Mouse (Mus musculus) megakaryocyte, embryonic 14.5 days (primary cell): Measurements from ENCODE around the gene Gusb. TPM values are rescaled to one million over a fixed set of nuclear protein-coding genes. Genes with fewer than 3 reads are reported as not detected.
"Not testable (repeated sequence)": the region's sequence is repeated elsewhere in the genome, so short reads cannot be mapped to it uniquely, and the experiment has no call there.

Source experiments
- H3K27me3 ChIP-seq: replicated peaks from 2 replicates; pipeline ENCODE3; 2012; ENCODE audit warnings: inconsistent platforms
- H3K36me3 ChIP-seq: replicated peaks from 2 replicates; pipeline ENCODE3; 2012; ENCODE audit warnings: low read length, inconsistent platforms, mixed read lengths
- H3K4me1 ChIP-seq: 2 replicates; pipeline ENCODE4 v1.6.1; 2012; ENCODE audit warnings: inconsistent platforms
- H3K4me3 ChIP-seq: replicated peaks from 2 replicates; pipeline ENCODE3; 2012; ENCODE audit warnings: moderate library complexity, mild to moderate bottlenecking, inconsistent platforms
- H3K9me3 ChIP-seq: 2 replicates; pipeline ENCODE4 v1.6.1; 2012; ENCODE audit warnings: inconsistent platforms
- FLI1 ChIP-seq: IDR thresholded peaks from 2 replicates; pipeline ENCODE4 v1.6.1; 2012; ENCODE audit warnings: low read length, inconsistent platforms, mixed read lengths
- GATA1 ChIP-seq: IDR thresholded peaks from 3 replicates; pipeline ENCODE4 v1.6.1; 2012; ENCODE audit warnings: mixed read lengths, low read length, inconsistent platforms, borderline replicate concordance
- polyA plus RNA-seq: library from polyadenylated mRNA; stranded (reverse); fragments of >175 nt; gene quantifications from 2 replicates; pipeline ENCODE4 v1.2.3, GENCODE M21; 2012; ENCODE audit warnings: low replicate concordance; ENCODE audit not compliant: insufficient read depth

Gene Gusb
- polyA plus RNA-seq, 1 experiment, result 20.3 TPM

GRCm38 (mm10) chr5:129947528-129948033 is 55.3 kb downstream of the Gusb start:
- Histone ChIP-seq H3K9me3 (no peaks in the 10 kb centered on the region), H3K27me3 (no peaks in the 10 kb centered on the region), H3K36me3 (peaks cover 26% of the 10 kb centered on the region), H3K4me1 (peaks cover 61% of the 10 kb centered on the region), H3K4me3 (no peak overlapping the region)
- TF ChIP-seq FLI1 (no peak), GATA1 (no peak)

DNA sequence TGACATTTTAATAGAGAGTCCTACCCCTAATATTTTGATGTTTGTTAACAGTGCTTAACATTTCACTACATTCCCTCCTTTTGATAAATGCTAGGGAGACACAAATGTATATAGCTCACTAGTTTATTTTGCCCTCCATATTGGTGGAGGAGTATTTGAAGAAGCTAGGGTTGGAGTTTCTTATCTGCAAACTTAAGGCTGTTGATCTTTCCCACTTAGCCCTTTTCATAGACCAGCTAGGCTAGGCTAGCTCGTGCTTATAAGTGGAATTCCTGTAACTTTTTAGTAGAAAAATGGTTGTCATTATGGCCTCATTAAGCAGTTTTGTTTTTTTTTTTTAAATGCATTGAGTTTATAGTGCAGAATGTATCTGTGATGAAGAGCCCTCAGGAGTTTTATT is 59.4 kb downstream of the Gusb start:
- TF ChIP-seq GATA1, result no peak
- no peak for TF ChIP-seq FLI1
- Histone ChIP-seq H3K4me3 (no peak overlapping the region), H3K36me3 (peaks cover 26% of the 10 kb centered on the region), H3K9me3 (no peaks in the 10 kb centered on the region), H3K27me3 (no peaks in the 10 kb centered on the region), H3K4me1 (peaks cover 55% of the 10 kb centered on the region)

DNA sequence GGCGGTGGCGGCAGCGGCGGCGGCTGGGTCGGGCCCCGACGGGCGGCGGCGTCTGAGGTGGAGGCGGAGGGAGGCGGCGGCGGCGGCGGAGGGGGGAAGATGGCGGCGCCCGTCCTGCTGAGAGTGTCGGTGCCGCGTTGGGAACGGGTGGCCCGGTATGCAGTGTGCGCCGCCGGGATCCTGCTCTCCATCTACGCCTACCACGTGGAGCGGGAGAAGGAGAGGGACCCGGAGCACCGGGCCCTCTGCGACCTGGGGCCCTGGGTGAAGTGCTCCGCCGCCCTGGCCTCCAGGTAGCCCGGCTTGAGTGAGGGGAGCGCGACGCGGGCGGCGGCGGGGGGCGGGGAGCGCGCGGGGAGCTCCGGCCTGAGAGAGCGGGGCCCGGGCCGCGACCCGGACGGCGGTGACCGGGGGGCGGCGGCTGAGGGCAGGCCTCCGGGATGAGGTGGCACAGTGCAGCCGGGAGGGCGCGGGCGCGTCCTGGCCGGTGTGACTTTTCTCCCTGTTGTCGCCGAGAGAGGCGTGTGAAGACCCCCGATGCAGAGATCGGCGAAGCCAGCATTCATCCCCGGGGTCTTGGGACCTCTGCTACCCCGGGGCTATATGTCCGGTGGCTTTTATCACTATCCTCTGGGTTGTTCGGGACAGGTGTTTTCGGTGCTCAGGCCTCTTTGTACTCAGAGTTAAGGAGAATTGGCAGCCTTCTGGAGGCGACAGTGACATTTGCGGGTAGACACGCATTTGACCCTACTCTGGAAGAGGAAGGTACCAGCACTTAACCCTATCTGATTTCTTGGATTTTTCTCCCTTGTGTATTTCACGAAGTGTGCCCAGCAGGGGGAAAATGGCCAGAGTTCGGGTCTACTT is 60.5 kb downstream of the Gusb start:
- H3K4me3 ChIP-seq, result peak overlapping the region; percentile 94
- not testable (repeated sequence) for H3K9me3 ChIP-seq, H3K27me3 ChIP-seq
- H3K4me1 ChIP-seq, result peaks cover 45% of the 10 kb centered on the region; the same call in 1 of the 2 replicates
- H3K36me3 ChIP-seq, result peaks cover 20% of the 10 kb centered on the region

DNA sequence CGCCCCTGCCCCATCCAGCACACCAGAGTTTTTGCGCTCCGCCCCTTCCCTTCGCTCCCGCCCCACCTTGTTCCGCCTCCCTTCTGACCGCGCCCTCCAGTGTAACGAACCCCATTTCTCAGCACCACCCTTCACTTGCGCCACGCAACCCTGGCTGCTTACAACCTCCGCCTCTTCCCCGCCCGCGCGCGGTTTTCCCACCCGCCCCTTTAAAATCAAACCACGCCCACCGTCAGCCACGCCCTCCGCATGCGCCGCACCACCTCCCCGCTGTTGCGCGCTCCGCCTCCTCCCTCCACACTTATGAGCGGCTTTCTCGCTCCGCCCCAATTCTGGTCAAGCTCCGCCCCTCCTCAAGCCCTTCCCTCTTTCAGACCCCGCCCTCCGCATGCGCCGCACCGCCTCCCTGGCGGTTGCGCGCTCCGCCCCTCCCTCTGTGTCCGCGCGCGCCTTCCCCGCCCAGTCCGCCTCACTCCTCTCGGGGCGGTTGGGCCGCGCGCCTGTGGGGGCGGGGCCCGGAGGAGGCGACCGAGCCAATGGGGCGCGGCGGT is 61.3 kb downstream of the Gusb start, which contains the start of gene Vkorc1l1:
Gene Vkorc1l1 (plus strand): TSS at position 476 of the 551 bp plus-strand sequence.
- no peak for TF ChIP-seq FLI1
- TF ChIP-seq GATA1, result no peak
- Histone ChIP-seq H3K4me3 (peak within 1 kb of the TSS; percentile 94), H3K36me3 (peaks cover 13% of the 10 kb centered on the region), H3K27me3 (no peaks in the 10 kb centered on the region), H3K4me1 (peaks cover 40% of the 10 kb centered on the region; the same call in 1 of the 2 replicates), H3K9me3 (no peaks in the 10 kb centered on the region)

DNA sequence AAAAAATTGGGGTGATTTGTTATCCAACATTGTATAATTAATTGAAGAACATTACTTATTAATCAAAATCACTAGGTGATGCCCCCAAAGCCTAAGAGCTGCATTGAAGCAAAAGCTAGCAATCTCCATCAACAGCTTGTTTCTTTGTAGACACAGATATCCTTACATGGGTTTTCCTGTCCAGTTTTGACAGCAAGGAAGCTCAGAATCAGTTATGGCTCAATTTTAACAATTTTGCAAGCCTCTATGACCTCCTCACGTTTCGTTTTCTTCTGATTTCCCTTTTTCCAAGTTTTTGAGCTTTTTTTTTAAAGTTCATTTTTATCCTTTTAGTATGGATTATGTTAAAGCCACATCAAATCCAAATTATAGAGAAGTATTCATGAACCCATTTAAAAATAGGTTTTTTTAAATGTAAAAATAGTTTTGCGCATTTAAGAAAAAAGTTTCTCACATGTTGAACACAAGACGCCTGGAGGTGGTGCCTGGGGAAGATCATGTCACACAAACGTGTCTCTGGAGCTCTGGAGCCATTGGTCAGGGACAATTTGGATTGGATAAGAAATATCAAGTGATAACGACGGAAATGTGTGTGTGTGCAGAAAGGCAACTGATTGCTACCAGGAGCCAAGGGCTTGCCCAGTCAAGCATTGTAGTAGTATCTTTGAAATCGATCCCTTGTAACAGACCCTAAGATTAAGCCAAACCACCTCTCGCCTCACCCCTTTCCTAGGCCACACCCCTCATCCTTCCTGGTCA is 61.9 kb downstream of the Gusb start:
- Histone ChIP-seq H3K4me3 (peak overlapping the region; percentile 91), H3K9me3 (no peaks in the 10 kb centered on the region), H3K4me1 (peaks cover 40% of the 10 kb centered on the region; the same call in 1 of the 2 replicates), H3K36me3 (peaks cover 12% of the 10 kb centered on the region), H3K27me3 (no peaks in the 10 kb centered on the region)
- no peak for TF ChIP-seq GATA1
- TF ChIP-seq FLI1, result no peak

DNA sequence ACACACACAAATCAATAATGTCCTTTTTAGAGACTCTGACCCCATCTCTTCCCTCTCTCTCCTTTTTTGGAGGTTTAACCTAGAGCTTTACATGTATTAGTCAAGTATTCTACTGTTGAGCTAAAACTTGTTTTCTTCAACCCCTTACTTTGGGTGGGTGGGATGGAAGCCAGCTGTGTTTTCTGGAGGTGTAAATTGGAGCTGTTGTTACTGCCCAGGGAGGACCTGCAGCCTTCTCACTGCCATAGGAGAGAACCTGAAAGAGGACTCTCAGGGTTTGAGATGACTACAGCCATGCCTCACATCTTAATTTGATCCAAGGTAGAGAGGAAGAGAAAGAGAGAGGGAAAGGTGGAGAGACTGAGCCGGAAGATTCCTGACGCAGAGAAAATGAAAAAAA is 62.6 kb downstream of the Gusb start:
- Histone ChIP-seq H3K9me3 (no peaks in the 10 kb centered on the region), H3K36me3 (peaks cover 9% of the 10 kb centered on the region)
- TF ChIP-seq FLI1 (no peak), GATA1 (no peak)

More for the DNA sequence above, 62.6 kb downstream of the Gusb start:
- H3K4me1 ChIP-seq, result peaks cover 37% of the 10 kb centered on the region; the same call in 1 of the 2 replicates
- peak overlapping the region; percentile 10 for H3K4me3 ChIP-seq
- no peaks in the 10 kb centered on the region for H3K27me3 ChIP-seq

Other genes starting within 250 kb of the Gusb start
- 22.7 and 35.1 TPM in 2 replicates for gene Psph, start 215.6 kb downstream of the Gusb start, polyA plus RNA-seq
- gene Sumf2, start 156.1 kb downstream of the Gusb start, polyA plus RNA-seq, result 17.8 and 32.9 TPM in 2 replicates
- 915 and 1,909 TPM in 2 replicates for gene Chchd2, start 115.6 kb downstream of the Gusb start, polyA plus RNA-seq
- gene Zbed5, start 107.3 kb downstream of the Gusb start, polyA plus RNA-seq, result 2.8 TPM in 1 of 2 replicates, not detected in the other
- gene Phkg1, start 104.5 kb downstream of the Gusb start, polyA plus RNA-seq, result 0.19 TPM in 1 of 2 replicates, not detected in the other
- gene Nupr1l, start 94.5 kb downstream of the Gusb start, polyA plus RNA-seq, result 2.4 TPM in 1 of 2 replicates, not detected in the other
- gene Vkorc1l1, start 61.1 kb downstream of the Gusb start, polyA plus RNA-seq, result 3.5 and 13.7 TPM in 2 replicates
- gene Asl, start 26.2 kb upstream of the Gusb start, polyA plus RNA-seq, result 16.1 and 48.0 TPM in 2 replicates
- 11.4 TPM in 1 of 2 replicates, not detected in the other for gene Crcp, start 26.2 kb upstream of the Gusb start, polyA plus RNA-seq
- 1.1 and 6.0 TPM in 2 replicates for gene Tpst1, start 70.3 kb upstream of the Gusb start, polyA plus RNA-seq
- 4.7 and 5.5 TPM in 2 replicates for gene Kctd7, start 141.8 kb upstream of the Gusb start, polyA plus RNA-seq
- gene Rabgef1, start 168.7 kb upstream of the Gusb start, polyA plus RNA-seq, result 4.3 and 36.2 TPM in 2 replicates
- 11.9 and 29.8 TPM in 2 replicates for gene Tmem248, start 214.0 kb upstream of the Gusb start, polyA plus RNA-seq